In genomic region chr12:75464016-75464769, GRCm38 (mm10) we compare ENCODE assay signal across 9 mouse cellular contexts. TPM values are rescaled to one million over a fixed set of nuclear protein-coding genes. Genes with fewer than 3 reads are reported as not detected.
DNase-seq lines count a peak whose midpoint lies in the region; ATAC-seq and TF ChIP-seq lines count a peak whose summit lies in the region.
"Had no signal": no experiment of that assay in that cellular context is flagged by ENCODE, and none has a peak within 500 bp of the region (broad histone marks: within the 10 kb centered on the region; RNA-seq: fewer than 3 reads in every experiment).

No protein-coding gene starts in this region.

- 0 out of 2 replicates have a peak, but pooled peaks have one; percentile 40 for ATAC-seq in intestine, embryonic 14.5 days (replicated peaks; ENCODE audit: low FRiP score, low TSS enrichment, low read depth)
- no peak for ATAC-seq in intestine, embryonic 16.5 days
- peak; percentile 40 for ATAC-seq in neural tube, embryonic 13.5 days (ENCODE audit: low read depth)
- no peak for ATAC-seq in inflammation-experienced regulatory T-cells, adult 6 months

- no peaks in the 10 kb centered on the region for H3K9me3 ChIP-seq in intestine, embryonic 14.5 days (ENCODE audit: control insufficient read depth, low read length)
- H3K9me3 ChIP-seq in intestine, embryonic 16.5 days (ENCODE audit: control insufficient read depth, low read length) = no peaks in the 10 kb centered on the region
- no peaks in the 10 kb centered on the region for H3K9me3 ChIP-seq in ES-Bruce4 (replicated peaks; ENCODE audit: control insufficient read depth, insufficient read depth, low read length, poor library complexity, severe bottlenecking)
- no peaks in the 10 kb centered on the region for H3K9me3 ChIP-seq in neural tube, embryonic 13.5 days
- H3K9me3 ChIP-seq: limb, embryonic 15.5 days had no signal

- DNase-seq in intestine, embryonic 14.5 days (ENCODE audit: low spot score) = peak; percentile 55
- peak; percentile 67 for DNase-seq in 3T3-L1 (ENCODE audit: low read depth, low spot score)
- DNase-seq in cerebellum, postnatal 36 days = peak; percentile 52 to 57
- DNase-seq in kidney, postnatal 36 days = peak; percentile 51 to 72

- no peak for TF ChIP-seq POLR2A in ES-Bruce4 (IDR thresholded peaks at IDR 0.05; ENCODE audit: insufficient read depth, low read length)

- H3K27me3 ChIP-seq in intestine, embryonic 14.5 days (replicated peaks; ENCODE audit: control insufficient read depth, insufficient read depth, low read length) = no peaks in the 10 kb centered on the region
- no peaks in the 10 kb centered on the region for H3K27me3 ChIP-seq in intestine, embryonic 16.5 days (replicated peaks; ENCODE audit: control insufficient read depth, insufficient read depth, low read length)
- H3K27me3 ChIP-seq in ES-Bruce4 (ENCODE audit: control insufficient read depth, insufficient read depth, low read length, poor library complexity, severe bottlenecking) = no peaks in the 10 kb centered on the region
- H3K27me3 ChIP-seq in neural tube, embryonic 13.5 days = no peaks in the 10 kb centered on the region
- H3K27me3 ChIP-seq: limb, embryonic 15.5 days had no signal

- no peak overlapping the region for H3K9ac ChIP-seq in intestine, embryonic 14.5 days (ENCODE audit: low read length)
- H3K9ac ChIP-seq in intestine, embryonic 16.5 days (ENCODE audit: low read depth, low read length) = no peak overlapping the region
- no peak overlapping the region for H3K9ac ChIP-seq in ES-Bruce4 (ENCODE audit: low read depth, poor library complexity, severe bottlenecking)
- H3K9ac ChIP-seq in neural tube, embryonic 13.5 days = no peak overlapping the region
- H3K9ac ChIP-seq: limb, embryonic 15.5 days had no signal

- no peak for TF ChIP-seq EP300 in ES-Bruce4 (IDR thresholded peaks at IDR 0.05; ENCODE audit: insufficient read depth, low read depth, low read length)

- TF ChIP-seq CTCF in ES-Bruce4 (IDR thresholded peaks at IDR 0.05; ENCODE audit: low read depth, low read length) = peak; percentile 31

- no peak overlapping the region for H3K27ac ChIP-seq in intestine, embryonic 14.5 days (ENCODE audit: low read depth)
- H3K27ac ChIP-seq in intestine, embryonic 16.5 days (ENCODE audit: low read length) = no peak overlapping the region
- no peak overlapping the region for H3K27ac ChIP-seq in ES-Bruce4 (ENCODE audit: insufficient read depth, low read length)
- no peak overlapping the region for H3K27ac ChIP-seq in neural tube, embryonic 13.5 days (replicated peaks)
- H3K27ac ChIP-seq: limb, embryonic 15.5 days had no signal

- no peak overlapping the region for H3K4me2 ChIP-seq in intestine, embryonic 14.5 days (ENCODE audit: low read length)
- no peak overlapping the region for H3K4me2 ChIP-seq in intestine, embryonic 16.5 days (ENCODE audit: low read depth, low read length)
- H3K4me2 ChIP-seq in neural tube, embryonic 13.5 days = no peak overlapping the region
- H3K4me2 ChIP-seq: limb, embryonic 15.5 days had no signal

- 74% methylated on average over 9 of the region's 9 CpGs for WGBS in intestine, embryonic 14.5 days
- 71% methylated on average over 9 of the region's 9 CpGs for WGBS in intestine, embryonic 16.5 days
- 83% methylated on average over 9 of the region's 9 CpGs for WGBS in neural tube, embryonic 13.5 days

- peaks cover 73% of the 10 kb centered on the region for H3K36me3 ChIP-seq in intestine, embryonic 14.5 days (ENCODE audit: control insufficient read depth, insufficient read depth, low read length)
- peaks cover 5% of the 10 kb centered on the region; the same call in 1 of the 2 replicates for H3K36me3 ChIP-seq in intestine, embryonic 16.5 days (ENCODE audit: control insufficient read depth, insufficient read depth, low read length)
- peaks cover 2% of the 10 kb centered on the region; the same call in 1 of the 2 replicates for H3K36me3 ChIP-seq in ES-Bruce4 (ENCODE audit: control insufficient read depth, insufficient read depth, low read length, poor library complexity, severe bottlenecking)
- H3K36me3 ChIP-seq in neural tube, embryonic 13.5 days = peaks cover 86% of the 10 kb centered on the region

- H3K4me3 ChIP-seq in intestine, embryonic 14.5 days (ENCODE audit: low read depth, low read length) = no peak overlapping the region
- no peak overlapping the region for H3K4me3 ChIP-seq in intestine, embryonic 16.5 days (ENCODE audit: low read length)
- no peak overlapping the region for H3K4me3 ChIP-seq in ES-Bruce4 (ENCODE audit: low read depth, low read length)
- no peak overlapping the region for H3K4me3 ChIP-seq in neural tube, embryonic 13.5 days
- H3K4me3 ChIP-seq: limb, embryonic 15.5 days had no signal

- H3K4me1 ChIP-seq in intestine, embryonic 14.5 days (replicated peaks; ENCODE audit: control insufficient read depth, insufficient read depth, low read length) = no peaks in the 10 kb centered on the region
- H3K4me1 ChIP-seq in intestine, embryonic 16.5 days (ENCODE audit: control insufficient read depth, insufficient read depth, low read length) = no peaks in the 10 kb centered on the region; the same call in 1 of the 2 replicates
- H3K4me1 ChIP-seq in ES-Bruce4 (ENCODE audit: control insufficient read depth, insufficient read depth, low read length) = no peaks in the 10 kb centered on the region
- H3K4me1 ChIP-seq in neural tube, embryonic 13.5 days (replicated peaks) = no peaks in the 10 kb centered on the region

RNA-seq across cellular contexts. Expression of gene Gphb5, which starts 47.6 kb away (rescaled TPM):
- polyA plus RNA-seq in intestine, embryonic 14.5 days (2014; fragmentation: Nextera tagmentation; extraction: Ambion mirVana) = not detected in 2 replicates
- not detected in 2 replicates for polyA plus RNA-seq in intestine, embryonic 16.5 days (2015; fragmentation: Nextera tagmentation; extraction: Ambion mirVana)
- not detected in 2 replicates for polyA plus RNA-seq in ES-Bruce4 (2011; ENCODE audit: insufficient read depth, insufficient read length, low read depth, missing spikeins)
- not detected in 2 replicates for polyA plus RNA-seq in neural tube, embryonic 13.5 days (2015; fragmentation: Nextera tagmentation; extraction: Ambion mirVana)
- not detected for polyA plus RNA-seq in inflammation-experienced regulatory T-cells, adult 6 months (2017; shearing (Covaris generic))
- polyA plus RNA-seq: limb, embryonic 15.5 days had no signal

Comparison
In these comparisons a context has a peak if more than half of its experiments do, and no peak if none do; other contexts are left out.
1. ATAC-seq: peak in intestine, embryonic 14.5 days (single experiment) and neural tube, embryonic 13.5 days (single experiment); none in intestine, embryonic 16.5 days (single experiment) and inflammation-experienced regulatory T-cells, adult 6 months (single experiment).
2. Peak in every context shown above with its lines, with median percentiles within 50 percentile points of each other: DNase-seq.